Mouse (Mus musculus): Measurements from ENCODE around the gene Ctdnep1. TPM values are rescaled to one million over a fixed set of nuclear protein-coding genes. Genes with fewer than 3 reads are reported as not detected.

Ctdnep1 gene
- polyA plus RNA-seq, 1 experiment, result 42.5 TPM

- TF ChIP-seq CTCF (IDR thresholded peaks at IDR 0.05; ENCODE audit: control insufficient read depth, insufficient read depth, low read length), result no peak
- TF ChIP-seq POLR2A (IDR thresholded peaks at IDR 0.05; ENCODE audit: borderline replicate concordance, control insufficient read depth, low read depth, low read length), result no peak
- peaks cover 1% of the 10 kb centered on the region; the same call in 1 of the 2 replicates for H3K4me1 ChIP-seq (ENCODE audit: control insufficient read depth, insufficient read depth, low read length)
- WGBS, result 79% methylated on average over 4 of the region's 4 CpGs
- H3K4me3 ChIP-seq (replicated peaks; ENCODE audit: control insufficient read depth, low read depth, low read length), result no peak overlapping the region
- H3K27ac ChIP-seq (ENCODE audit: control insufficient read depth, insufficient read depth, low read depth, low read length, poor library complexity), result no peak overlapping the region
Measured at GRCm38 (mm10) chr11:69968793-69969192, 12.2 kb upstream of the Ctdnep1 start.

GRCm38 (mm10) chr11:69970222-69970621, 10.7 kb upstream of the Ctdnep1 start:
- WGBS, result 77% methylated on average over 6 of the region's 6 CpGs
- Histone ChIP-seq H3K4me1 (ENCODE audit: control insufficient read depth, insufficient read depth, low read length) (peaks cover 1% of the 10 kb centered on the region; the same call in 1 of the 2 replicates), H3K27ac (ENCODE audit: control insufficient read depth, insufficient read depth, low read depth, low read length, poor library complexity) (no peak overlapping the region), H3K4me3 (replicated peaks; ENCODE audit: control insufficient read depth, low read depth, low read length) (no peak overlapping the region)
- TF ChIP-seq POLR2A (IDR thresholded peaks at IDR 0.05; ENCODE audit: borderline replicate concordance, control insufficient read depth, low read depth, low read length), result no peak
- TF ChIP-seq CTCF (IDR thresholded peaks at IDR 0.05; ENCODE audit: control insufficient read depth, insufficient read depth, low read length), result no peak

- Histone ChIP-seq H3K4me3 (replicated peaks; ENCODE audit: control insufficient read depth, low read depth, low read length) (no peak overlapping the region), H3K4me1 (ENCODE audit: control insufficient read depth, insufficient read depth, low read length) (peaks cover 1% of the 10 kb centered on the region; the same call in 1 of the 2 replicates), H3K27ac (ENCODE audit: control insufficient read depth, insufficient read depth, low read depth, low read length, poor library complexity) (no peak overlapping the region)
- WGBS, result 69% methylated on average over 3 of the region's 3 CpGs
- TF ChIP-seq CTCF (IDR thresholded peaks at IDR 0.05; ENCODE audit: control insufficient read depth, insufficient read depth, low read length) (no peak), POLR2A (IDR thresholded peaks at IDR 0.05; ENCODE audit: borderline replicate concordance, control insufficient read depth, low read depth, low read length) (no peak)
Measured at GRCm38 (mm10) chr11:69970775-69971174, 10.2 kb upstream of the Ctdnep1 start.

GRCm38 (mm10) chr11:69974907-69975306, 6.0 kb upstream of the Ctdnep1 start:
- Histone ChIP-seq H3K4me3 (replicated peaks; ENCODE audit: control insufficient read depth, low read depth, low read length) (no peak overlapping the region), H3K27ac (ENCODE audit: control insufficient read depth, insufficient read depth, low read depth, low read length, poor library complexity) (no peak overlapping the region), H3K4me1 (ENCODE audit: control insufficient read depth, insufficient read depth, low read length) (no peaks in the 10 kb centered on the region)
- TF ChIP-seq CTCF (IDR thresholded peaks at IDR 0.05; ENCODE audit: control insufficient read depth, insufficient read depth, low read length) (no peak), POLR2A (IDR thresholded peaks at IDR 0.05; ENCODE audit: borderline replicate concordance, control insufficient read depth, low read depth, low read length) (no peak)
- WGBS, result 87% methylated on average over 2 of the region's 2 CpGs

- no peak overlapping the region for H3K4me3 ChIP-seq (replicated peaks; ENCODE audit: control insufficient read depth, low read depth, low read length)
- WGBS, result 79% methylated on average over 4 of the region's 4 CpGs
- no peak for TF ChIP-seq POLR2A (IDR thresholded peaks at IDR 0.05; ENCODE audit: borderline replicate concordance, control insufficient read depth, low read depth, low read length)
- TF ChIP-seq CTCF (IDR thresholded peaks at IDR 0.05; ENCODE audit: control insufficient read depth, insufficient read depth, low read length), result no peak
- no peaks in the 10 kb centered on the region for H3K4me1 ChIP-seq (ENCODE audit: control insufficient read depth, insufficient read depth, low read length)
- no peak overlapping the region for H3K27ac ChIP-seq (ENCODE audit: control insufficient read depth, insufficient read depth, low read depth, low read length, poor library complexity)
Measured at GRCm38 (mm10) chr11:69976271-69976670, 4.7 kb upstream of the Ctdnep1 start.

GRCm38 (mm10) chr11:69979827-69980195, 1.1 kb upstream of the Ctdnep1 start:
- H3K27ac ChIP-seq (ENCODE audit: control insufficient read depth, insufficient read depth, low read depth, low read length, poor library complexity), result peak overlapping the region; percentile 93
- TF ChIP-seq POLR2A (IDR thresholded peaks at IDR 0.05; ENCODE audit: borderline replicate concordance, control insufficient read depth, low read depth, low read length), result peak; percentile 44; the same call in 1 of the 2 replicates
- peak; percentile 22; the same call in 1 of the 2 replicates for TF ChIP-seq CTCF (IDR thresholded peaks at IDR 0.05; ENCODE audit: control insufficient read depth, insufficient read depth, low read length)
- H3K4me1 ChIP-seq (ENCODE audit: control insufficient read depth, insufficient read depth, low read length), result no peaks in the 10 kb centered on the region; the same call in 1 of the 2 replicates

GRCm38 (mm10) chr11:69980196-69981140, 488 bp upstream of the Ctdnep1 start:
- TF ChIP-seq POLR2A (IDR thresholded peaks at IDR 0.05; ENCODE audit: borderline replicate concordance, control insufficient read depth, low read depth, low read length), result peak; percentile 96
- no peak for TF ChIP-seq CTCF (IDR thresholded peaks at IDR 0.05; ENCODE audit: control insufficient read depth, insufficient read depth, low read length)
- WGBS, result under 1% methylated on average over 58 of the region's 60 CpGs
- H3K4me1 ChIP-seq (ENCODE audit: control insufficient read depth, insufficient read depth, low read length), result no peaks in the 10 kb centered on the region; the same call in 1 of the 2 replicates
- H3K4me3 ChIP-seq (replicated peaks; ENCODE audit: control insufficient read depth, low read depth, low read length), result peak overlapping the region; percentile 72
- H3K27ac ChIP-seq (ENCODE audit: control insufficient read depth, insufficient read depth, low read depth, low read length, poor library complexity), result peak overlapping the region; percentile 93

More at GRCm38 (mm10) chr11:69979827-69980195, 1.1 kb upstream of the Ctdnep1 start:
- WGBS, result 3% methylated on average over 16 of the region's 16 CpGs
- H3K4me3 ChIP-seq (replicated peaks; ENCODE audit: control insufficient read depth, low read depth, low read length), result peak overlapping the region; percentile 72

GRCm38 (mm10) chr11:69982225-69982624, 1.3 kb downstream of the Ctdnep1 start, which contains the start of gene Elp5:
Gene Elp5 (minus strand): TSS chr11:69982517.
- no peak for TF ChIP-seq POLR2A (IDR thresholded peaks at IDR 0.05; ENCODE audit: borderline replicate concordance, control insufficient read depth, low read depth, low read length)
- TF ChIP-seq CTCF (IDR thresholded peaks at IDR 0.05; ENCODE audit: control insufficient read depth, insufficient read depth, low read length), result no peak
- WGBS, result 63% methylated on average over 8 of the region's 8 CpGs
- Histone ChIP-seq H3K27ac (ENCODE audit: control insufficient read depth, insufficient read depth, low read depth, low read length, poor library complexity) (peak within 1 kb of the TSS; percentile 85), H3K4me1 (ENCODE audit: control insufficient read depth, insufficient read depth, low read length) (no peaks in the 10 kb centered on the region; the same call in 1 of the 2 replicates), H3K4me3 (replicated peaks; ENCODE audit: control insufficient read depth, low read depth, low read length) (peak within 1 kb of the TSS; percentile 72)

Measured in bone marrow, adult 2 months (tissue).